Mouse (Mus musculus) ES-Bruce4 (cell line): ENCODE results near the gene Dcaf10. TPM values are rescaled to one million over a fixed set of nuclear protein-coding genes. Genes with fewer than 3 reads are reported as not detected.
A peak's percentile ranks its signal among the peaks of the same experiment; 100 is the strongest.

Source experiments
- H3K27ac ChIP-seq: 2 replicates; pipeline ENCODE4 v1.5.1; 2012; ENCODE audit warnings: low read length, inconsistent platforms; ENCODE audit not compliant: insufficient read depth
- H3K27me3 ChIP-seq: 2 replicates; pipeline ENCODE4 v1.6.1; 2012; ENCODE audit warnings: mild to moderate bottlenecking, low read length, inconsistent platforms; ENCODE audit not compliant: control insufficient read depth, poor library complexity, insufficient read depth, severe bottlenecking
- H3K36me3 ChIP-seq: 2 replicates; pipeline ENCODE4 v1.6.1; 2012; ENCODE audit warnings: inconsistent platforms, mild to moderate bottlenecking, low read length, moderate library complexity; ENCODE audit not compliant: control insufficient read depth, poor library complexity, insufficient read depth, severe bottlenecking
- H3K4me1 ChIP-seq: one replicate; pipeline ENCODE4 v1.8.1; 2011; ENCODE audit warnings: low read length; ENCODE audit not compliant: control insufficient read depth, insufficient read depth
- H3K4me3 ChIP-seq: 2 replicates; pipeline ENCODE4 v1.5.1; 2011; ENCODE audit warnings: low read depth, mild to moderate bottlenecking, low read length
- H3K9ac ChIP-seq: 2 replicates; pipeline ENCODE4 v1.6.1; 2012; ENCODE audit warnings: low read depth, mild to moderate bottlenecking, inconsistent platforms; ENCODE audit not compliant: poor library complexity, severe bottlenecking
- H3K9me3 ChIP-seq: replicated peaks from 2 replicates; pipeline ENCODE4 v1.6.1; 2012; ENCODE audit warnings: mild to moderate bottlenecking, low read length, inconsistent platforms; ENCODE audit not compliant: control insufficient read depth, poor library complexity, insufficient read depth, severe bottlenecking
- CTCF ChIP-seq: IDR thresholded peaks from one replicate; pipeline ENCODE4 v1.8.1; 2011; ENCODE audit warnings: low read depth, low read length
- EP300 ChIP-seq: IDR thresholded peaks from 2 replicates; pipeline ENCODE4 v1.6.1; 2011; ENCODE audit warnings: low read depth, low read length; ENCODE audit not compliant: insufficient read depth
- POLR2A ChIP-seq: IDR thresholded peaks from one replicate; pipeline ENCODE4 v1.8.1; 2011; ENCODE audit warnings: low read length; ENCODE audit not compliant: insufficient read depth
- polyA plus RNA-seq: library from polyadenylated mRNA; stranded (reverse); fragments of >200 nt; gene quantifications from 2 replicates; pipeline ENCODE4 v1.2.4, GENCODE M21; 2011; ENCODE audit warnings: low read depth; ENCODE audit not compliant: missing spikeins, insufficient read depth, insufficient read length

Dcaf10 gene
- polyA plus RNA-seq, 1 experiment: 12.1 TPM

- Histone ChIP-seq H3K36me3 (peaks cover 7% of the 10 kb centered on the region), H3K9ac (peak overlapping the region; percentile 83), H3K4me3 (peak overlapping the region; percentile 87), H3K27me3 (no peaks in the 10 kb centered on the region), H3K4me1 (no peaks in the 10 kb centered on the region), H3K27ac (no peak overlapping the region), H3K9me3 (no peaks in the 10 kb centered on the region)
- no peak for TF ChIP-seq CTCF
- TF ChIP-seq EP300: no peak
- peak; percentile 77 for TF ChIP-seq POLR2A
Observed at GRCm38 (mm10) chr4:45320159-45320816, 21.6 kb upstream of the Dcaf10 start.

- no peaks in the 10 kb centered on the region; the same call in 1 of the 2 replicates for H3K9me3 ChIP-seq
- TF ChIP-seq CTCF (no peak), EP300 (no peak), POLR2A (no peak)
- no peaks in the 10 kb centered on the region for H3K36me3 ChIP-seq
- H3K27me3 ChIP-seq: no peaks in the 10 kb centered on the region
- H3K9ac ChIP-seq: no peak overlapping the region
- H3K4me3 ChIP-seq: no peak overlapping the region
- H3K4me1 ChIP-seq: no peaks in the 10 kb centered on the region
- no peak overlapping the region for H3K27ac ChIP-seq
Observed at GRCm38 (mm10) chr4:45331139-45331538, 10.8 kb upstream of the Dcaf10 start.

DNA sequence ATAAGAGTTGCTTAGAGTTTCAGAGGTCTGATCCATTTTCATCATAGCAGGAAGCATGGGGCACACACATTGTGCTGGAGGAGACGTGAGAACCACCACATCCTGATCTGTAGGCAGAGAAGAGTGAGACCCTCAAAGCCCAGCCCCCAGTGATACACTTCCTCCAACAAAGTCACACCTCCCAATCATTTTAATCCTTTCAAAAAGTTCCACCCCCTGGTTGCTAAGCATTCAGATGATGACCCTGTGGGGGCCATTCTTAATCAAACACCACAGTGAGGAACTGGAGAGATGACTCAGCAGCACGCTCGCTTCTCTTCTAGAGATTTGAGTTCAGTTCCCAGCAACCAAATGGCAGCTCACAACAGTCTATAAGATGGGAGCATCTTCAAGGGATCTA, 9.4 kb upstream of the Dcaf10 start:
- Histone ChIP-seq H3K9ac (no peak overlapping the region), H3K36me3 (no peaks in the 10 kb centered on the region), H3K27me3 (no peaks in the 10 kb centered on the region), H3K9me3 (no peaks in the 10 kb centered on the region; the same call in 1 of the 2 replicates), H3K27ac (no peak overlapping the region), H3K4me1 (no peaks in the 10 kb centered on the region), H3K4me3 (no peak overlapping the region)
- no peak for TF ChIP-seq EP300
- no peak for TF ChIP-seq POLR2A
- TF ChIP-seq CTCF: no peak

- Histone ChIP-seq H3K4me1 (peaks cover 2% of the 10 kb centered on the region), H3K9ac (peak overlapping the region; percentile 88), H3K4me3 (no peak overlapping the region), H3K27ac (no peak overlapping the region), H3K27me3 (no peaks in the 10 kb centered on the region), H3K36me3 (no peaks in the 10 kb centered on the region), H3K9me3 (no peaks in the 10 kb centered on the region)
- no peak for TF ChIP-seq CTCF
- TF ChIP-seq EP300: no peak
- TF ChIP-seq POLR2A: no peak
Observed at GRCm38 (mm10) chr4:45341226-45341625, 675 bp upstream of the Dcaf10 start.

DNA sequence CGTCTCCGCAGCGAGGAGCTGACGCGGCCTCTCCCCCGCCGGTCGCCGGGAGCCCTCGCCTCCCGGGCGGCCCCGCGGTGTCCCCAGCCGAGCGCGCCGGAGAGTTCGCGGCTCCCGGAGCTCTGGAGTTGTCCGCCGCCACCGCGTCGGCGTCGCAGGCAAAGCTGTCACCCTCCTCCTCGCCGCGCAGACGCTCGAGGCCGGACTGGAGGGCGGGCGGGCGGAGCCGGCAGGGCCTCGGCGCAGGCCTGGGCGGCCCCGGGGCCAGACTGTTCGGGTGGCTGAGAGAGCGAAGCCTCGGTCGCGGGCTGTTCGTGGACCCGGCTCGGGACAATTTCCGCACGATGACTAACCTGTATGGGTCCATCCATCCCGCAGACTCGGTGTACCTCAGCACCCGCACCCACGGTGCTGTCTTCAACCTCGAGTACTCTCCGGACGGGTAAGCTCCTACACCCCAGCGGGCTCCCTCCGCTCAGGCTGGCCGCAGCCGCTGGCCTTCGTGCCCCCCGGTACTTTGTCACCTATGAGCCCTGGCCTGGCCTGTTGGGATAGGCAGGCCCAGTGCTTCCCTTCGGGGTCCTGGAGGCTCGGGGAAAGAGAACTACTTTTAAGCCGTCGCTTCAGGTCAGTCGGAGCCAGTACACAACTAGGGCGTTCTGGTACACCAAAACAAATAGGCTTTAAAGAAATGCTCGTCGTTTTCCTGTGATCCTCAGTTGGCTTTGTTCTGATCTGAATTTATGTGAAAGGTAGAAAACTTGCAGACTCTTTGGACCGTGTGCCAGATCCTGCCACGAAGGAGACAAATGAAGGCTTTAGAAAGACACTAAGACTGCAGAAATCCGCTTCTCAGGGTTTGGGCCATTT, 620 bp downstream of the Dcaf10 start, which contains the start of gene Exosc3:
Gene Exosc3 (minus strand): TSS at position 447 of the 870 bp plus-strand sequence.
- no peak within 1 kb of the TSS for H3K27ac ChIP-seq
- H3K4me1 ChIP-seq: peaks cover 2% of the 10 kb centered on the region
- no peak for TF ChIP-seq POLR2A
- no peak for TF ChIP-seq CTCF
- TF ChIP-seq EP300: no peak
- H3K9ac ChIP-seq: peak within 1 kb of the TSS; percentile 88
- no peaks in the 10 kb centered on the region for H3K27me3 ChIP-seq
- H3K9me3 ChIP-seq: no peaks in the 10 kb centered on the region
- peak within 1 kb of the TSS; percentile 93 for H3K4me3 ChIP-seq
- H3K36me3 ChIP-seq: no peaks in the 10 kb centered on the region

DNA sequence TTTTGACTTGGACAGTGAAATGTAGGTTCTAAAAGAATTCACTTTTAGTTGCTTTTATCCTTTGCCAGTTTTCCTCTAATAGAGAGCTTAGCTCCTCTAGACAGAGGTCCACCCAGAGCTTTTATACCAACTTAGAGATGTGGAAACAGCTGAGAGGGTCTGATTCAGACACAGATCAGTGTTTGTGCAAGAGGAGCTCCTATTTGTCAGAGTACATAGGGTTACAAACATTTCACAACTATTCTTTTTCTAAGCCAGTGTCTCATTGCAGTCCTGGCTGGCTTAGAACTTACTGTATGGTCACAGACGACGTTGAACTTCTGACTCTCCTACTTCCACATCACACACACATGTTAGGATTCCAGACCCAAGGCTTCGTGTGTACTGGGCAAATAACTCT, 14.8 kb downstream of the Dcaf10 start:
- H3K9me3 ChIP-seq: no peaks in the 10 kb centered on the region
- H3K4me1 ChIP-seq: no peaks in the 10 kb centered on the region
- H3K36me3 ChIP-seq: no peaks in the 10 kb centered on the region
- H3K4me3 ChIP-seq: no peak overlapping the region
- H3K9ac ChIP-seq: no peak overlapping the region
- no peak overlapping the region for H3K27ac ChIP-seq
- no peaks in the 10 kb centered on the region for H3K27me3 ChIP-seq
- TF ChIP-seq EP300 (no peak), POLR2A (no peak), CTCF (no peak)
